Mouse (Mus musculus): Measurements from ENCODE around the gene Hhat. TPM values are rescaled to one million over a fixed set of nuclear protein-coding genes. Genes with fewer than 3 reads are reported as not detected.

Gene Hhat
- polyA plus RNA-seq, 1 experiment from 2014 or later, result 10.7 TPM

- no peak overlapping the region for H3K4me2 ChIP-seq
- H3K4me1 ChIP-seq, result peaks cover 25% of the 10 kb centered on the region; the same call in 1 of the 2 replicates
- ATAC-seq (ENCODE audit: borderline replicate concordance, extremely low read depth, low FRiP score, low TSS enrichment), result no peak
- H3K9ac ChIP-seq, result no peak overlapping the region
- no peak overlapping the region for H3K4me3 ChIP-seq
- H3K36me3 ChIP-seq, result no peaks in the 10 kb centered on the region
- H3K27ac ChIP-seq, result no peak overlapping the region
- WGBS, result 32% methylated on average over 8 of the region's 8 CpGs
- no peaks in the 10 kb centered on the region for H3K9me3 ChIP-seq
- no peaks in the 10 kb centered on the region for H3K27me3 ChIP-seq
These were observed 18.1 kb downstream of the Hhat start for GRCm38 (mm10) chr1:192752659-192753601.

GRCm38 (mm10) chr1:192750042-192750437 is 21.0 kb downstream of the Hhat start:
- 50% methylated on average over 4 of the region's 4 CpGs for WGBS
- no peak for ATAC-seq (ENCODE audit: borderline replicate concordance, extremely low read depth, low FRiP score, low TSS enrichment)

GRCm38 (mm10) chr1:192749270-192750041 is 21.6 kb downstream of the Hhat start:
- Histone ChIP-seq H3K4me3 (no peak overlapping the region), H3K4me1 (0 out of 2 replicates have a peak, but pooled peaks cover 7% of the 10 kb centered on the region), H3K9ac (no peak overlapping the region), H3K9me3 (no peaks in the 10 kb centered on the region), H3K36me3 (no peaks in the 10 kb centered on the region), H3K27me3 (no peaks in the 10 kb centered on the region), H3K27ac (no peak overlapping the region), H3K4me2 (no peak overlapping the region)
- WGBS, result 78% methylated on average over 6 of the region's 6 CpGs
- ATAC-seq (ENCODE audit: borderline replicate concordance, extremely low read depth, low FRiP score, low TSS enrichment), result no peak

More at GRCm38 (mm10) chr1:192750042-192750437, 21.0 kb downstream of the Hhat start:
- 0 out of 2 replicates have a peak, but pooled peaks cover 7% of the 10 kb centered on the region for H3K4me1 ChIP-seq
- H3K27ac ChIP-seq, result no peak overlapping the region
- H3K27me3 ChIP-seq, result no peaks in the 10 kb centered on the region
- H3K9ac ChIP-seq, result no peak overlapping the region
- H3K4me2 ChIP-seq, result no peak overlapping the region
- no peaks in the 10 kb centered on the region for H3K36me3 ChIP-seq
- H3K4me3 ChIP-seq, result no peak overlapping the region
- H3K9me3 ChIP-seq, result no peaks in the 10 kb centered on the region

GRCm38 (mm10) chr1:192746201-192746600 is 24.8 kb downstream of the Hhat start:
- Histone ChIP-seq H3K4me3 (no peak overlapping the region), H3K36me3 (no peaks in the 10 kb centered on the region), H3K4me2 (no peak overlapping the region), H3K4me1 (no peaks in the 10 kb centered on the region), H3K9ac (no peak overlapping the region), H3K27ac (no peak overlapping the region), H3K27me3 (no peaks in the 10 kb centered on the region), H3K9me3 (no peaks in the 10 kb centered on the region)
- 75% methylated on average over 6 of the region's 6 CpGs for WGBS
- ATAC-seq (ENCODE audit: borderline replicate concordance, extremely low read depth, low FRiP score, low TSS enrichment), result no peak

- Histone ChIP-seq H3K4me3 (no peak overlapping the region), H3K9me3 (no peaks in the 10 kb centered on the region), H3K9ac (no peak overlapping the region), H3K36me3 (no peaks in the 10 kb centered on the region), H3K4me2 (no peak overlapping the region), H3K27ac (no peak overlapping the region), H3K4me1 (no peaks in the 10 kb centered on the region), H3K27me3 (no peaks in the 10 kb centered on the region)
- WGBS, result 16% methylated on average over 16 of the region's 16 CpGs
- no peak for ATAC-seq (ENCODE audit: borderline replicate concordance, extremely low read depth, low FRiP score, low TSS enrichment)
These were observed 25.6 kb downstream of the Hhat start for GRCm38 (mm10) chr1:192745240-192746101.

- Histone ChIP-seq H3K36me3 (no peaks in the 10 kb centered on the region), H3K4me3 (no peak overlapping the region), H3K9ac (no peak overlapping the region), H3K4me2 (no peak overlapping the region), H3K27ac (no peak overlapping the region), H3K27me3 (no peaks in the 10 kb centered on the region), H3K9me3 (no peaks in the 10 kb centered on the region), H3K4me1 (no peaks in the 10 kb centered on the region)
- 67% methylated on average over 3 of the region's 3 CpGs for WGBS
- ATAC-seq (ENCODE audit: borderline replicate concordance, extremely low read depth, low FRiP score, low TSS enrichment), result no peak
These were observed 26.2 kb downstream of the Hhat start for GRCm38 (mm10) chr1:192744880-192745239.

GRCm38 (mm10) chr1:192742394-192743251 is 28.4 kb downstream of the Hhat start:
- H3K36me3 ChIP-seq, result no peaks in the 10 kb centered on the region
- no peaks in the 10 kb centered on the region for H3K4me1 ChIP-seq
- ATAC-seq (ENCODE audit: borderline replicate concordance, extremely low read depth, low FRiP score, low TSS enrichment), result no peak
- H3K4me3 ChIP-seq, result no peak overlapping the region
- no peak overlapping the region for H3K4me2 ChIP-seq
- H3K9me3 ChIP-seq, result no peaks in the 10 kb centered on the region
- H3K27me3 ChIP-seq, result no peaks in the 10 kb centered on the region
- H3K9ac ChIP-seq, result no peak overlapping the region
- no peak overlapping the region for H3K27ac ChIP-seq
- WGBS, result 72% methylated on average over 7 of the region's 7 CpGs

GRCm38 (mm10) chr1:192741896-192742295 is 29.1 kb downstream of the Hhat start:
- Histone ChIP-seq H3K27ac (no peak overlapping the region), H3K36me3 (no peaks in the 10 kb centered on the region), H3K9me3 (no peaks in the 10 kb centered on the region), H3K4me2 (no peak overlapping the region), H3K4me1 (no peaks in the 10 kb centered on the region; the same call in 1 of the 2 replicates), H3K9ac (no peak overlapping the region), H3K27me3 (no peaks in the 10 kb centered on the region), H3K4me3 (no peak overlapping the region)
- no peak for ATAC-seq (ENCODE audit: borderline replicate concordance, extremely low read depth, low FRiP score, low TSS enrichment)
- 91% methylated on average over 2 of the region's 2 CpGs for WGBS

- H3K4me2 ChIP-seq, result no peak overlapping the region
- H3K4me1 ChIP-seq, result peaks cover 14% of the 10 kb centered on the region; the same call in 1 of the 2 replicates
- ATAC-seq (ENCODE audit: borderline replicate concordance, extremely low read depth, low FRiP score, low TSS enrichment), result peak; percentile 28; the same call in 1 of the 2 replicates
- 59% methylated on average over 3 of the region's 3 CpGs for WGBS
- H3K27me3 ChIP-seq, result no peaks in the 10 kb centered on the region
- no peak overlapping the region for H3K27ac ChIP-seq
- H3K9me3 ChIP-seq, result no peaks in the 10 kb centered on the region
- no peak overlapping the region for H3K4me3 ChIP-seq
- H3K36me3 ChIP-seq, result no peaks in the 10 kb centered on the region
- H3K9ac ChIP-seq, result no peak overlapping the region
These were observed 34.5 kb downstream of the Hhat start for GRCm38 (mm10) chr1:192736524-192736923.

- WGBS, result 41% methylated on average over 9 of the region's 9 CpGs
- H3K4me1 ChIP-seq, result peaks cover 14% of the 10 kb centered on the region; the same call in 1 of the 2 replicates
- no peaks in the 10 kb centered on the region for H3K9me3 ChIP-seq
- ATAC-seq (ENCODE audit: borderline replicate concordance, extremely low read depth, low FRiP score, low TSS enrichment), result peak; percentile 64
- no peak overlapping the region for H3K4me2 ChIP-seq
- no peak overlapping the region for H3K27ac ChIP-seq
- H3K27me3 ChIP-seq, result no peaks in the 10 kb centered on the region
- no peak overlapping the region for H3K4me3 ChIP-seq
- H3K36me3 ChIP-seq, result no peaks in the 10 kb centered on the region
- H3K9ac ChIP-seq, result no peak overlapping the region
These were observed 35.0 kb downstream of the Hhat start for GRCm38 (mm10) chr1:192736002-192736426.
